Mouse (Mus musculus): ENCODE measurements around the gene Prkag3.

Gene Prkag3

GRCm38 (mm10) chr1:74713099-74713858, 35.7 kb downstream of the Prkag3 start, which contains the start of gene Cyp27a1:
Cyp27a1 (plus strand) TSS chr1:74713574.
- peak; percentile 12 to 13 for DNase-seq (ENCODE audit: low spot score in 2 of 2)

GRCm38 (mm10) chr1:74712461-74713098, 36.4 kb downstream of the Prkag3 start:
- no peak for DNase-seq (ENCODE audit: low spot score in 2 of 2)

- no peak for DNase-seq (ENCODE audit: low spot score in 2 of 2)
Observed at GRCm38 (mm10) chr1:74712046-74712445, 37.0 kb downstream of the Prkag3 start.

- no peak for DNase-seq (ENCODE audit: low spot score in 2 of 2)
Observed at GRCm38 (mm10) chr1:74709566-74709965, 39.5 kb downstream of the Prkag3 start.

- no peak for DNase-seq (ENCODE audit: low spot score in 2 of 2)
Observed at GRCm38 (mm10) chr1:74705016-74705415, 44.0 kb downstream of the Prkag3 start.

- no peak for DNase-seq (ENCODE audit: low spot score in 2 of 2)
Observed at GRCm38 (mm10) chr1:74704156-74704555, 44.9 kb downstream of the Prkag3 start.

GRCm38 (mm10) chr1:74702142-74702553, 46.9 kb downstream of the Prkag3 start:
- DNase-seq (ENCODE audit: low spot score in 2 of 2), result no peak

- DNase-seq (ENCODE audit: low spot score in 2 of 2), result no peak
Observed at GRCm38 (mm10) chr1:74698791-74699190, 50.2 kb downstream of the Prkag3 start.

GRCm38 (mm10) chr1:74698353-74698752, 50.7 kb downstream of the Prkag3 start:
- no peak for DNase-seq (ENCODE audit: low spot score in 2 of 2)

GRCm38 (mm10) chr1:74697416-74697815, 51.6 kb downstream of the Prkag3 start:
- no peak for DNase-seq (ENCODE audit: low spot score in 2 of 2)

GRCm38 (mm10) chr1:74695836-74696235, 53.2 kb downstream of the Prkag3 start:
- no peak for DNase-seq (ENCODE audit: low spot score in 2 of 2)

- no peak for DNase-seq (ENCODE audit: low spot score in 2 of 2)
Observed at GRCm38 (mm10) chr1:74693891-74694583, 55.0 kb downstream of the Prkag3 start.

Measured in right cerebral cortex, adult 2 months (tissue).